8 mouse cellular contexts compared by ENCODE assay signal in the genomic region with DNA sequence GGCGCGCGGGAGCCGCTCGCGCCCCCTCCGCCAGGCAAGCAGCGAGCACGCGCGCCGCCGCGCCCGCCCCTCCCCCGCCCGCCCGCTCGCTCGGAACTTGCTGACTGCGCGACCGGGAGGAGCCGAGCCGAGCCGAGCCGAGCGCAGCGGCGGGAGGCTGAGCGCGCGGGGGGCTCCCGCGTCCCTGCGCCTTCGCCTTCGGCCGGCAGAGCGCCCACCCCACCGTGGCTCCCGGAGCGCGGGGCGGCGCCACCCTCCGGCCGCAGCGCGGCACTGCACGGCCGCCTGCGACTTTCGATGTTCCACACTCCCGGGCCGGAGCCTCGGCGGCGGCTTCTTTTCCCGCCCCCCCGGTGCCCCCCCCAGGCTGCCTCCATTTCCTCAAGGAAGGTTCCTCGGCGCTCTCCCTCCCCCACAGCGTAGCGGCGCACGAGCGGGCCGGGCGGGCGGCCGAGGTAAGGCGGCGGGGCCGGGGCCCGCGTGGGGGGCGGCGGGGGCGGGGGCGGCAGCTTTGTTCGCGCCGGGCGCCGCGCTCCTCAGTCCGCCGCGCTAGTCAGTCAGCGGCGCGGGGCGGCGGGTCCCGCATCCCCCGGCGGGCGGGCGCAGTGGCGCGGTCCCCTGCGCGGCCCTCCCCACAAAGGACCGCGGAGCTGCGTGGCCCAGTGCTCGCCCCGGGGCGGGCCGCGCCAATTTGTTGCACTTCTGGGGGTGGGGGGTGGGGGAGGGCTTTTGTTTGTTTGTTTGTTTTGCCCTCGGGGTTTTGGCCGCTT. TPM values are rescaled to one million over a fixed set of nuclear protein-coding genes. Genes with fewer than 3 reads are reported as not detected.
DNase-seq lines count a peak whose midpoint lies in the region; ATAC-seq lines count a peak whose summit lies in the region.

No protein-coding gene starts in this region.

- no peaks in the 10 kb centered on the region for H3K9me3 ChIP-seq in hindbrain, embryonic 11.5 days (ENCODE audit: control insufficient read depth, low read length)

- WGBS in hindbrain, embryonic 11.5 days = under 1% methylated on average over 51 of the region's 114 CpGs

- DNase-seq in Muller cell, postnatal 12 days (ENCODE audit: inconsistent ontology term) = peak; percentile 83
- DNase-seq in cerebellum, adult 9-10 months = peak; percentile 81
- DNase-seq in frontal cortex, adult 2 months (ENCODE audit: extremely low spot score in 1 of 2, low spot score in 1 of 2) = peak; percentile 35 to 82
- DNase-seq in hindbrain, embryonic 11.5 days (ENCODE audit: low spot score) = peak; percentile 93
- peak; percentile 80 to 81 for DNase-seq in layer of hippocampus, postnatal 36 days
- peak; percentile 69 for DNase-seq in lung, postnatal 25 days (ENCODE audit: low spot score)
- DNase-seq in retina, postnatal 1 day = peak; percentile 95
- DNase-seq in urinary bladder, adult 18-20 months (ENCODE audit: low spot score in 2 of 2) = peak; percentile 42 to 58

- H3K27ac ChIP-seq in hindbrain, embryonic 11.5 days (ENCODE audit: low read depth, low read length) = peak overlapping the region; percentile 97

- H3K4me1 ChIP-seq in hindbrain, embryonic 11.5 days (replicated peaks; ENCODE audit: control insufficient read depth, insufficient read depth, low read length) = peaks cover 3% of the 10 kb centered on the region; the same call in 1 of the 2 replicates

- H3K4me3 ChIP-seq in hindbrain, embryonic 11.5 days (ENCODE audit: low read depth, low read length) = peak overlapping the region; percentile 79

- H3K27me3 ChIP-seq in hindbrain, embryonic 11.5 days (ENCODE audit: control insufficient read depth, insufficient read depth, low read length) = no peaks in the 10 kb centered on the region

- H3K4me2 ChIP-seq in hindbrain, embryonic 11.5 days (replicated peaks; ENCODE audit: low read depth, low read length) = peak overlapping the region; percentile 60

- peak overlapping the region; percentile 94 for H3K9ac ChIP-seq in hindbrain, embryonic 11.5 days (ENCODE audit: low read depth, low read length)

- H3K36me3 ChIP-seq in hindbrain, embryonic 11.5 days (ENCODE audit: control insufficient read depth, insufficient read depth, low read length) = no peaks in the 10 kb centered on the region

- peak; percentile 96 for ATAC-seq in hindbrain, embryonic 11.5 days (ENCODE audit: low FRiP score)

RNA-seq across cellular contexts. Expression of a gene that starts 1.2 kb away (rescaled TPM):
- 95.5 and 104 TPM in 2 replicates for polyA plus RNA-seq in frontal cortex, adult 2 months (2012; rRNA removed)
- 279 and 291 TPM in 2 replicates for polyA plus RNA-seq in hindbrain, embryonic 11.5 days (2014; fragmentation: Nextera tagmentation; extraction: Ambion mirVana)
- 100 to 1,000 TPM; 113 to 116 TPM for total RNA-seq in layer of hippocampus, postnatal 36 days (2021)

Comparison
In these comparisons a context has a peak if more than half of its experiments do, and no peak if none do; other contexts are left out.
1. Peak in every context shown above with its lines: DNase-seq, ATAC-seq, H3K4me3 ChIP-seq and H3K27ac ChIP-seq.